Mouse (Mus musculus): ENCODE data around the gene Cnksr3. TPM values are rescaled to one million over a fixed set of nuclear protein-coding genes. Genes with fewer than 3 reads are reported as not detected.

The Cnksr3 gene
- total and polyA plus RNA-seq, 3 experiments, result not detected

DNA sequence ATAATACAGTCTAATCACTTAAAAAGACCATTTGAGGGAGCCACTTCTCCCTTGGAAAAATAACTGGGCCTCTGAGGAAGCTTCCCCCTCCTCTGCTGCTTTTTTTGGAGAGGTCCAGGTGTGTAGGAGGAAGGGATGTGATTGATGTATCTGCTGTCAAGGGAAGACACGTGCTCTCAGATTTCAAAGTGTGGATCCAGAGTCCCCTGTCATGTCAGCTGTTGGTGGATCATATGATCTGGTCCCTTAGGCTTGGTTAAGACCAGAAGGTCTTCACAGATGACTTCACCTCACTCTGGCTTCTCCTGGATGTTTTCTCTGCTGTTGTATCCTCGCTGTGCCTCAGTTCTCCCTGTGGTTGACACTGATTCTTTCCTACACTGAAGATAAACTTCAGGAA lies 38.4 kb upstream of the Cnksr3 start:
- Histone ChIP-seq H3K27ac (ENCODE audit: control insufficient read depth, low read depth, low read length) (no peak overlapping the region), H3K79me2 (ENCODE audit: control insufficient read depth, insufficient read depth, low read length, poor library complexity) (no peaks in the 10 kb centered on the region), H3K4me1 (ENCODE audit: control insufficient read depth in 1 of 2, insufficient read depth in 2 of 2, low read length in 2 of 2) (no peaks in the 10 kb centered on the region), H3K9ac (ENCODE audit: control insufficient read depth, low read depth, low read length, poor library complexity, severe bottlenecking) (no peak overlapping the region), H3K36me3 (ENCODE audit: control insufficient read depth in 1 of 2, insufficient read depth in 2 of 2, low read length in 2 of 2) (no peaks in the 10 kb centered on the region), H3K9me3 (replicated peaks; ENCODE audit: insufficient read depth, low read length) (no peaks in the 10 kb centered on the region), H3K27me3 (ENCODE audit: control insufficient read depth in 1 of 2, insufficient read depth in 2 of 2, low read length in 2 of 2) (no peaks in the 10 kb centered on the region), H3K4me3 (ENCODE audit: control insufficient read depth in 1 of 2, insufficient read depth in 1 of 2, low read depth in 2 of 2, low read length in 2 of 2) (no peak overlapping the region)
- TF ChIP-seq HCFC1 (IDR thresholded peaks at IDR 0.05; ENCODE audit: low read depth, low read length), result no peak
- TF ChIP-seq BHLHE40 (IDR thresholded peaks at IDR 0.05; ENCODE audit: borderline replicate concordance, low read depth, low read length), result no peak
- no peak for TF ChIP-seq RAD21 (IDR thresholded peaks at IDR 0.05; ENCODE audit: low read depth, low read length)
- no peak for TF ChIP-seq ZC3H11A (IDR thresholded peaks at IDR 0.05; ENCODE audit: low read depth, low read length)
- TF ChIP-seq MEF2A (IDR thresholded peaks at IDR 0.05; ENCODE audit: extremely low read depth, insufficient replicate concordance, low read depth, low read length, poor library complexity, severe bottlenecking), result no peak
- TF ChIP-seq JUND (IDR thresholded peaks at IDR 0.05; ENCODE audit: low read depth, low read length), result no peak
- TF ChIP-seq ELF1 (IDR thresholded peaks at IDR 0.05; ENCODE audit: low read depth, low read length), result no peak
- TF ChIP-seq CTCF (IDR thresholded peaks at IDR 0.05 in 2 of 3, conservative IDR thresholded peaks at IDR 0.05 in 1 of 3; ENCODE audit: control insufficient read depth in 1 of 3, insufficient read depth in 1 of 3, low read depth in 2 of 3, low read length in 3 of 3, poor library complexity in 1 of 3, severe bottlenecking in 1 of 3), result no peak
- no peak for TF ChIP-seq GATA1 (IDR thresholded peaks at IDR 0.05; ENCODE audit: low read depth, low read length)
- TF ChIP-seq GABPA (IDR thresholded peaks at IDR 0.05; ENCODE audit: low read depth, low read length), result no peak
- TF ChIP-seq ZNF384 (IDR thresholded peaks at IDR 0.05; ENCODE audit: low read depth, low read length), result no peak
- TF ChIP-seq MAX (IDR thresholded peaks at IDR 0.05; ENCODE audit: low read length), result no peak
- TF ChIP-seq NRF1 (IDR thresholded peaks at IDR 0.05; ENCODE audit: insufficient read depth, low read depth, low read length, poor library complexity, severe bottlenecking), result no peak
- no peak for TF ChIP-seq NELFE (IDR thresholded peaks at IDR 0.05; ENCODE audit: low read depth, low read length)
- no peak for TF ChIP-seq TCF12 (IDR thresholded peaks at IDR 0.05; ENCODE audit: low read depth, low read length)
- no peak for TF ChIP-seq SIN3A (IDR thresholded peaks at IDR 0.05; ENCODE audit: low read length)
- no peak for DNase-seq (ENCODE audit: low read depth, low spot score)

DNA sequence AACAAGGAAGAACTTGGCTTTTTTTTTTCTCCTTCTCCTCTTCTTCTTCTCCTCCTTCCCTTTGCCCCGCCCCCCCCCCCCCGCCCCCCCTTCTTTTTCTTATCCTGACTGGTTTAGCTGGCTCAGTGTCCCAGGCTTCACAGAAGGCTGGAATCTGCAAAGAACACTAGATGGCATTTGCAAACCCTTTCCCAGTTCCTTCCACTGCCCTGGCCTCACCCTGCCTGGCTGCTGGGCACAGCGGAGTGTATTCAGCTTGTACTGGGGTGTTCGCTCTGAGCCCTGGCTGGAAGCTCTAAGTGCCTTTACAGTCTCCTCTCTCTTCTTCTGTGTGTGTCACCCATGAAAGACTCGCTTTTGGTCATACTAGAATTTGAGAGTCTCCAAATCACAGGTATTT lies 22.6 kb upstream of the Cnksr3 start:
- Histone ChIP-seq H3K4me3 (ENCODE audit: control insufficient read depth in 1 of 2, insufficient read depth in 1 of 2, low read depth in 2 of 2, low read length in 2 of 2) (no peak overlapping the region), H3K36me3 (ENCODE audit: control insufficient read depth in 1 of 2, insufficient read depth in 2 of 2, low read length in 2 of 2) (no peaks in the 10 kb centered on the region), H3K79me2 (ENCODE audit: control insufficient read depth, insufficient read depth, low read length, poor library complexity) (no peaks in the 10 kb centered on the region), H3K27me3 (ENCODE audit: control insufficient read depth in 1 of 2, insufficient read depth in 2 of 2, low read length in 2 of 2) (no peaks in the 10 kb centered on the region), H3K9me3 (replicated peaks; ENCODE audit: insufficient read depth, low read length) (no peaks in the 10 kb centered on the region), H3K9ac (ENCODE audit: control insufficient read depth, low read depth, low read length, poor library complexity, severe bottlenecking) (no peak overlapping the region), H3K27ac (ENCODE audit: control insufficient read depth, low read depth, low read length) (no peak overlapping the region), H3K4me1 (ENCODE audit: control insufficient read depth in 1 of 2, insufficient read depth in 2 of 2, low read length in 2 of 2) (no peaks in the 10 kb centered on the region)
- TF ChIP-seq MEF2A (IDR thresholded peaks at IDR 0.05; ENCODE audit: extremely low read depth, insufficient replicate concordance, low read depth, low read length, poor library complexity, severe bottlenecking), result no peak
- TF ChIP-seq MYC (IDR thresholded peaks at IDR 0.05; ENCODE audit: low read depth, low read length), result no peak
- TF ChIP-seq CTCF (IDR thresholded peaks at IDR 0.05 in 2 of 3, conservative IDR thresholded peaks at IDR 0.05 in 1 of 3; ENCODE audit: control insufficient read depth in 1 of 3, insufficient read depth in 1 of 3, low read depth in 2 of 3, low read length in 3 of 3, poor library complexity in 1 of 3, severe bottlenecking in 1 of 3), result no peak
- no peak for TF ChIP-seq POLR2A (IDR thresholded peaks at IDR 0.05; ENCODE audit: control insufficient read depth in 1 of 2, insufficient read depth in 1 of 2, low read depth in 1 of 2, low read length in 2 of 2, poor library complexity in 1 of 2)
- TF ChIP-seq KAT2A (conservative IDR thresholded peaks at IDR 0.05; ENCODE audit: low read depth, low read length), result no peak
- TF ChIP-seq RCOR1 (IDR thresholded peaks at IDR 0.05; ENCODE audit: low read depth, low read length), result no peak
- no peak for TF ChIP-seq GABPA (IDR thresholded peaks at IDR 0.05; ENCODE audit: low read depth, low read length)
- no peak for DNase-seq (ENCODE audit: low read depth, low spot score)

Data from MEL (cell line).